Mouse (Mus musculus): Measurements from ENCODE around the gene Rsf1.
A peak's percentile ranks its signal among the peaks of the same experiment; 100 is the strongest.

The Rsf1 gene

DNA sequence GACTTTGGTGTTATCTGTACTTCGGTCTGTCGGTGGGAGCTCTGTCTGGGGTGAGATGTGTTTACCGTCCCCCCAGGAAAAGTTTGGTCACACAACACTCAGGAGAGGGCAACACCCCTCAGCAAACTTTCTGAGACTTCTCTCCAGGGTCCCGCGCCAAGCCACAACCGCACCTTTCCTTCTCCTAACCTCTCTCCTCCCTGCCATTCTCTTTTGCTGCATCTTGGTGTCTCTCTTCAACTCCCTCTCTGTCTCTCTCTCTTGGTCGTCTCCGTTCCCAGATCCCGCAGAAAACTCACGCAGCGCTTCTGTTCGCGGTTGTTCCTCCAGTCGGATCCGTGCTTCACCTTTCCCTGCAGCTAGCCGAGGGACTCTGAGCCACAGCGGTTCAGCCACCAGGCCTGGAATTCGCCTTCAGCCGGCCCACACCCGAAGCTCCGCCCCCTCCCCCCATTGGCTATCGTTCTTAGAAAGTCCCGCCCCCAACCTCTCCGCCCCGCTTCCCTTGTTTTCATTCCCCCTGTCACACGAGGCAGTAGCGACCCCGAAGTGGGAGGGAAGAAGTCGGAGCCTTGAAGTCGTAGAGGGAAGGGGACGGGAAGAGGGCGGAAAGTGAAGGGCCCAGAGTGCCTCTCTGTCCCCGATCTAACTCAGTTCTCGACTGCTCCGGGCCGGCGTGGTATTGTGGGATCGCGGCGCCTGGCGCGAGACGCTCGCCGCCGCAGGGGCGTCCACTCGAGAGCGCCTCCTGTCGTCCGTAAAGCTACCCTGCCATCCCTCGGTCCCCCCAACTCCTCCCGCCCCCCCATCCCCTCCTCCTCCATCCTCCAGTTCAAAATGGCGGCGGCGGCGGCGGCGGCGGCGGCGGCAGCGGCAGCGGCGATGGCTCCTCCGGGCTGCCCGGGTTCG is at the start of gene Rsf1, which contains the start of gene Aamdc:
Gene Rsf1 (plus strand): TSS at position 823 of the 909 bp plus-strand sequence.
Gene Aamdc (minus strand): TSS at position 431 of the 909 bp plus-strand sequence.
- ATAC-seq (ENCODE audit: insufficient number of reproducible peaks, low FRiP score, low TSS enrichment), result peak; percentile 94

DNA sequence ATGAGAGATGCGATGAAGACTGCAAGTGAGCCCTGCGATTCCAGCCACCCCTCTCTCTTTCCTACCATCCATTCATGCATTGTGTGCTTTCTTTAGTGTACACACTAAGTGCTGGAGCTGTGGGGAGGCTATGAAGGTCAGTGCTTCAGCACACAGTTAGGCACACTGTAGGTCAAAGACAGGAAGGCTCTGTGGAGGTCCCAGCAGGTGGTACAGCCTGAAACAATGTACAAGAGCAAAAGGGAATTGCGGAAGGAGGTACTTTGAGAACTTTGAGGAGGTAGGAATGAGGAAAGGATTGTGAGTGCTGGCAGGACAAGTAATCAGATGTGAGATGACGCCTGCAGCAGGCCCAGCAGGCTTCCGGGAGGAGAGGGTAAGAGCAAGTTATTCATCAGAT is 44.2 kb upstream of the Rsf1 start:
- ATAC-seq (ENCODE audit: insufficient number of reproducible peaks, low FRiP score, low TSS enrichment), result no peak

DNA sequence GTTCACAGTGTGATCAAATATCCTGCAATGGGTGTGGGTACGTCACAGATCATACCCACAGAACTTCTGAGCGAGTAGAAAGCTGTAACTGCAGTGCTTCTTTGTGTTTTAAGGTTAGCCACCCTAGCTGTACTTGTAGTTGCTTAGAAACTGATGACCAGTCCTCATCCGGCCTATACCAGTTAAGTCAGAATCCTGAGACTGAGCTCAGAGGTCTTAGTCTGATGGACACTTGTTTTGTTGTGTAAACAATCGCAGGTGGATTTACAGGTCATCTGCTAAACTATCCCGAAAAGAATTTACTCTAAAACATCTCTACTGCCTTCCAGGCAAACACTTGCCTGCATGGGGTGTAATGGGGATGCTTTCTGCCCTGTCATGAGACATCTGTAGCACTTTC is 43.1 kb upstream of the Rsf1 start:
- ATAC-seq (ENCODE audit: insufficient number of reproducible peaks, low FRiP score, low TSS enrichment), result no peak

DNA sequence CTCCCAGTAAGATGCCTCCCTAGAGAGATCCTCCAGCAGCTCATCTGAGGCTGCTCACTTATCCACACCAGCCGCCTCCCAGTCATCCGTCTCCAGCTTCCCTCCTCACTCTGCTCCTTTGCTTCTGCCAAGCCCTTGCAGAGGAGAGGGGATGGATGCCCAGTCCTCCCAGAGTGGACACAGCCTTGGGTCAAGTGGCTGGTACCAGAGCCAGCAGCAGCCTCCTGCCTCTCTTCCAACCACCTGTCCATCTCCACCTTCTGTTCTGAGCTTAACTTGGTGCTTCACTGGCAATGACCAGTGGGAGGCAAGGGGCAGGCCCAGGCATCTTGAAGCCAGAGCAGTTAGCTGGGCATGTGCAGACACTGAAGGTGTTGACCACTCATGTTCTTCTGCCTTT is 33.2 kb upstream of the Rsf1 start:
- peak; percentile 74 for ATAC-seq (ENCODE audit: insufficient number of reproducible peaks, low FRiP score, low TSS enrichment)

DNA sequence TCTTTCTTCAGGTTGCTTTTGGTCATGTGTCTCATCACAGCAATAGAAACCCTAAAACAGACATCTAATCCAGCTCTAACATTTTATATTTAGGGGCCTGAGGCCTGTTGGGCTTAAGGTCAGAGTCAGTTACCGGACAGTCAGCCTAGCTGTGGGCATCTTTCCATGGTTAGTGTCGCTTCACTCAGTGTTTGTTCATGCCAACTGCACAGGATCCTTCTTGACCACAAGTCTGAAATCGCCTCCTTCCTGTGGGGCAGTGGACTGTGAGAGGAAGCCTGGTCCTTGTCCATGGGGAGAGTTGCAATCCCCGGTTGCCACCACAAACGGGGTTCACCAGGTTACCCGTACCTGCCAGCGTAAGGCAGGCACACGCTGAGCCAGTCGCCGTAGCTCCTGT is 30.4 kb upstream of the Rsf1 start:
- no peak for ATAC-seq (ENCODE audit: insufficient number of reproducible peaks, low FRiP score, low TSS enrichment)

DNA sequence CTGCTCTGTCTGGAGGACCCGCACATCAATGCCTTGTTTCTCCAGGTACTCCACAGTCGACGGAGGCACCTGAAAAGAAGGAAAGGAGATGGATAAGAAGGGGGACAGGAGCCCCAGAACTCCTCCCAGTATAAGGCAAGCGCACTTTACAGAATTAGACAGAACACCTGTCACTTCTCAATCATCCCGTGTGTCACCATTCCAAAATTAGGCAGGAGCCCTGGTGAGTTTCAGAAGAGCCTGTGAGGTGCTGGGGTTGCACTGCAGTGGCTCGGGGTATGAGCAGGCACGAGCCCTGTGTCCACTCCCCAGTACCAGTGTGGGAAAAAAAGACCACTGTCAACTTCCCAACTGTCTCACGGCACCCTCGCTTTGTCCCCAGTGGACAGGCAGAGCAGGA is 29.0 kb upstream of the Rsf1 start:
- no peak for ATAC-seq (ENCODE audit: insufficient number of reproducible peaks, low FRiP score, low TSS enrichment)

DNA sequence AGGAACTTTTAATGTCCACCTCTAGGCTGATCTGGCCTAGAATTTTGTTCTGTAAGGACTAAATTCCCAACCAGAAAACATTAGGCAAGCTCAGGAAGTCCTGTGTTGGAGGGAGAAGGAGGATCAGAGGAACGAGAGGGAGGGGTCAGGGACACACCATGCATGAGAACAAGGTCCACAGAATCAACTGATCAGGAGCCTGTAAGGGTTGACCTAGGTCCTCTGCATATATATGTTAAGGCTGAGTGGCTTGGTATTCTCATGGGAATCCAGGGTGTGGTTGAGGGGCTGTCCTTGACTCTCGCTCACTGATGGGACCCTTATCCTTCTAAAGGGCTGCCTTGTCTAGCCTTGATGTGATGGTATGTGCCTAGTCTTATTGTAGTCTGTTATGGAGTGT is 16.1 kb upstream of the Rsf1 start:
- no peak for ATAC-seq (ENCODE audit: insufficient number of reproducible peaks, low FRiP score, low TSS enrichment)

DNA sequence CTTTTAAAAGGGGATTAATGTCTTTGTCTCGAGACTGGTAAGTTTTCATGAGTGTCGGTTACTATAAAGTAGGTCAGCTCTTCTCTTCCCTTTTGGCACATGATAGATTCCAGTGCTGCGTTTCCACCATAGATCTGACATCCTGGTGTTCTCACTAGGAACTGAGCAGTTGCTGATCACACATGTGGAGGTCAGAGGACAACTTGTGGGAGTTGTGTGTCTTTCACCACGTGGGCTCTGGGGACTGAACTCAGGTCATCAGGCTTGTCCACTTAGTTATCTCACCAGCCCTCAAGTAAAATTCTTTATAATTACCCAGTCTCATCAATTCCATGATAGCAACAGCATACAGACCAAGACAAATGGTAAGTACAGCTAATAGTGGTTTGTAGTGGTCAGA is 10.3 kb upstream of the Rsf1 start:
- ATAC-seq (ENCODE audit: insufficient number of reproducible peaks, low FRiP score, low TSS enrichment), result no peak

DNA sequence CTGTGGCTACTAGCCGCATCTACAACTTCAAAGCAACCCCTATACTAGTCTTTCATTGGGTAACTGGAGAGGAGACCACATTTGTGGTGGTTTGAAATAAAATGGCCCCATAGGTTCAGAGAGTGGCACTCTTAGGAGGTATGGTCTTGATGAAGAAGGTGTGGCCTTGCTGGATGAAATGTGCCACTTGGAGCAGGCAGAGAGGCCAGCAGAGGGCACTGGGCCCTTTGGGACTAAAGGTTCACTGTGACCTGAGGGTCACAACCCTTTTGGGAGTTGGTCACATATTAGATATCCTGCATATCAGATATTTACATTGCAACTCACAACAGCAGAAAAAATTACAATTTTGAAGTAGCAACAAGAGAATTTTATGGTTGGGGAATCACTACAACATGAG is 9.3 kb upstream of the Rsf1 start:
- no peak for ATAC-seq (ENCODE audit: insufficient number of reproducible peaks, low FRiP score, low TSS enrichment)

DNA sequence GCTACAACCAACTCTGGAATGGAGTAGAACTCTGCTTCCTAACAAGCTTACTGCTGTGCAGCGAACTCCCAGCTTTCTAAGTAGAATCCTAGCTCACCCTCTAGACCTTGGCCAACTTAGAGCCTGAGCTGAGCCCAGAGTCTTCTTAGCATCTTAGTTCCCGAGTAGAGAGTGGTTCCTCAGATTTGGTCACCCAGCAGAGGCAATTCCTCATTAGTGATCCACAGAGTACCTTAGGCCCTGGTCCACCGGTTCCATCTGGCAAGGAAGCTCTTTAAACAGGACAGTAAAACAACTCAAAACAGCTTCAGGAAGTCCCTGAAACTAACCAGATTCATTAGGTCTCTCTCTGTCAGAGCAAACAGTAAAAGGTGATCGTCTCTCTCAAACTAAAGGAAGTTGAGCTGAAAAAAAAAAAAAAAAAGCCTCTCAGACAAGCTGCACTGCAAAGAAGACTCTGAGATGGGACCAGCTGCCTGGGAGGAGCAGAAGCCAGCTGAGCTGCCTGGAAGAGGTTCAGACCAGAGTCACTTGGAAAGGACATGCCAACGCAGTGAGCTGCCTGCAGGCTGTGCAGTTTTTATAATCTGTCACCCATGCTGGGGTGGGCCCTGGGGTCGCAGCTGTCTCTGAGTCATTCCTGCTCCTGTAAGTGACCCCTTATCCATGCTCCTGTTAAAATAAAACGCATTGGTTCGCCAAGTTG is 1.2 kb upstream of the Rsf1 start:
- ATAC-seq (ENCODE audit: insufficient number of reproducible peaks, low FRiP score, low TSS enrichment), result 0 out of 2 replicates have a peak, but pooled peaks have one; percentile 0

DNA sequence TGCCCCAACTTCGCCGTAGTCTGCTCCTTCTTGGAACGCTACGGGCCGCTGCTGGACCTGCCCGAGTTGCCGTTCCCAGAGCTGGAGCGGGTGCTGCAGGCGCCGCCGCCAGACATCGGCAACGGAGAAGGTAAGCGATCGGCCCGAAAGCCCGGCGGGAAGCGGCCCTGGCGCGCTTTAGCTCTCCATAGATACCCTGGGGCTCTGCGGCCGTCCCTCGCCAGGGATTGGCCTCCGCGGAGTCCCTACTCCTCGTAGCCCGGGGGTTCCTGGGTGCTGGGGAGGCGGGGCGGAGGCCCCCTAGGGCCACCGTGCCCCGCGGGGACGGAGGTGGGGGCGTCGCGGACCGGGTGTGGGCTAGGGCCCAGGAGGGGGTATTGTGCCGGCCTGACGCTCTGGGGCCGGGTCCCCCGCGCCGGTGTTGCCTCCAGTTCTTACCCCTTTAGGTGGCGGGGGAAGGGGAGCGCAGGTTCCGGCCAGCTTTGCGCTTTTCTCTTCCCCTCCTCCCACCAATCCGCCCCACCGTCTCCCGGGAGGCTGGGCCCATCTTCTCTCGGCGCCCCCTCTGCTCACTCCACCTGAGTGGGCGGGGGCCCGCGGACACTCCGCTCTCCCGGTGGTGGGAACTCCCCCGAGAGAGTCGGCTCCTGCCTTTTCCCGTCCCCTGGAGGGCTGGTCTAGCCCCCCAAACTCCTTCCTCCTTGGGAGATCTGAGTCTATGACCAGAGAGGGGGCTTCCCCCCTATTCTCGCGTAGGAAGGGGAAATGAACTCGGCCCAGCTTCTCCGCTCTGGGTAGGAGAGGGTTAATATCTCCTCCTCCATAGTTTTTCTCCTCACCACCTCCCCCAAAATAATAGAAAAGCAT is 520 bp downstream of the Rsf1 start:
- peak; percentile 29 for ATAC-seq (ENCODE audit: insufficient number of reproducible peaks, low FRiP score, low TSS enrichment)

DNA sequence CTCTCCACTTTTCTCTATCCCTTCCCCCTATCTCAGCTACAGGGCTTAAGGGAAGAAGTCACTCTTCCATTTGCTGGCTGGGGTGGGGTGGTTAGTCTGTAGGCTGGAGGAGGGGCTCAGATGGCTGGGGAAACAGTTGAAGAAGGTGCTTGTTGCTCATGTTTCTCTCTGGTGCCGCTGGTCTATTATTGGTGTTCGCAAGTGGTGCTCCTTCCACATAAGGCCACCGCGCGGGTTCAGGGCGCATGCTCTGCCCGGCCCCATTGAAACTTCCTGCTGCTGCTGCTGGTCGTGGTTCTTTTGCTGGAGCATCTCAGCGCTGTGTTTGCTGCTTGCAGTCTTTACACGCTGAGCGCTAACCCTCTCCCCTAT is 1.1 kb downstream of the Rsf1 start:
- ATAC-seq (ENCODE audit: insufficient number of reproducible peaks, low FRiP score, low TSS enrichment), result peak; percentile 57

DNA sequence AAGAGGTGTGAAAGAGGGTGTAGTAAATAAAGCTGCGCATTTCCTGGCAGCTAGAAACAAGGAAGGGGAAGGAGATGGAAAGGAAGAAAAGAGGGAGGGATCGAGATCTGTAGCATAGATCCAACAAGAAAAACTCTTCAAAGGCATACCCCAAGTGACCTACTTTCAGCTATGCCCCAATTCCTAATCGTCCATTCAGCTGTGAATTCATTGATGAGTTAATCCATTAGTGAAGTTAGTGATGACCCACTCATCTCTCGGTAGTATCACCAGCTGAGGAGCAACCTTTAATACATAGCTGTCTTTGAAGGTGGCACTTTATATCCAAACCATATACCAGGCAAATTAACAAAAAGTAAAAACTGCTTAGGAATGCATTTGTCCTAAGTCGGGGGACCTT is 8.8 kb downstream of the Rsf1 start:
- no peak for ATAC-seq (ENCODE audit: insufficient number of reproducible peaks, low FRiP score, low TSS enrichment)

DNA sequence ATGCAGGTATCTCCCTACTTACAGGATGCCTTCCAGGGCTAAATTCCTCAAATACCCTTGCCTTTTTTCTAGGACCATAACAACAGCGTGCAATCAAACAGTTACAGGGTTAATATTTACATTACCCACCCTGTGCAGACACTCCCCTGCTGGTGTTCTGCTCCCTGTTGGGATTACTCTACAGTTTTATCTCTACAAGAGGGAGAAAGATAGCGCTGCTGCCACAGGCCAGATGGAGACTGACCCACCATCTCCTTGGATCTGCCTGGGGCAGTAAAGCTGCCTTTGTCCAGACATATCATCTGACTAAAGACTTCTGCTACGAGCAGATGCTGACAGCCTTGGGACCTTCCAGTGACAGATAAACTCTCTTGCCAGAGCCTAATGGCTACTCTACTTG is 10.8 kb downstream of the Rsf1 start:
- ATAC-seq (ENCODE audit: insufficient number of reproducible peaks, low FRiP score, low TSS enrichment), result no peak

DNA sequence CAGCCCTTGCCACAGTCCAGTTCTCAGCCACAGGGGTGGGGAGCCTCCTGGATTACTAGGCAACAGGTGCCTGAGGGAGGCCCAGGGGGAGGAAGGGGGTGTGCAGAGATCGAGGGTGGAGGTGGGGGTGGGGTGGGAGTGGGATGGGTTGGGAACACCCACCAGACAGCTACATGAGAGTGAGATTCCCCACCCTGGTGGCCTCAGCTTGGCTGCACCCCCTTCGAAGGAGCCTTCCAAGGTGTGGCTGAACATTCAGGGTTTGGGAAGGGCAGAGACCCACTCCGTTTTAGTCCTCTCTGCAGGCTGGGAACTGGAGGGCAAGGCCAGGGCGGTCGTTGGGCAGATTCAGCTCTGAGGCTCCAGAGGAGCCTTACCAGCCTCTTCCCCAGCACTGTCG is 11.6 kb downstream of the Rsf1 start:
- ATAC-seq (ENCODE audit: insufficient number of reproducible peaks, low FRiP score, low TSS enrichment), result no peak

DNA sequence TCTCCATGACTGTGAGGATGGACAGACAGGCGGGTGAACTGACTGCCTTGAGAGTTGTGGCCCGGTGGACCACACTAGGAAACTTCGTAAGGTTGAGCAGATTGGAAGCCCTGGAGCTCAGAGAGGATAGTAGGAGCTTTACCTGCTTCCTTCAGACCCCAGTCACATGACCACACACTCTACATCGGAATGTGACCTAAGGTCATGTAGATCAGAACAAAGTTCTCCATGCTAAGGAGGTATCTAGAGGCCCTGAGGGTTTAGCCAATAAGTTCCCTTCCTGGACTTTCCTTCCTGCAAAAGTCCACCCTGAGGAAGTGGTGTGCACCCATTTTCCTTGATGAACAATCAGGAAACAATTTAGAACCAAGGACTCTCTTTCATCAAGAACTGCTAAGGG is 12.7 kb downstream of the Rsf1 start:
- no peak for ATAC-seq (ENCODE audit: insufficient number of reproducible peaks, low FRiP score, low TSS enrichment)

DNA sequence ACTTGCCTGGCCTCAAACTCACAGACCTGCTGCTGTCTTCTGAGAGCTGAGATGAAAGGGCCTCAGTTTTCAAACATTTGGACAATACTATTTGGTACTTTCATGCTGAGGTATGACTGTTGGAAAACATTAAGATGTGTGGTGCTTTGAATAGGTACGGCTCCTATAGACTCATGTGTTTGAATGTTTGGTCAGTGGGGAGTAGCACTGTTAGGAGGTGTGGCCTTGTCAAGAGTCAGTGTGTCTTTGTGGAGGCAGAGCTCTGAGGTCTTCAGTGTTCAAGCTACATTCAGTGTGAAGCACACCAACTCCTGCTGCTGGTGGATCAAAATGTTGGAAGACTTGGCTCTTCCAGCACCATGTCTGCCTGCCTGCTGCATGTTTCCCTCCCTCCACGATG is 13.8 kb downstream of the Rsf1 start:
- ATAC-seq (ENCODE audit: insufficient number of reproducible peaks, low FRiP score, low TSS enrichment), result no peak

DNA sequence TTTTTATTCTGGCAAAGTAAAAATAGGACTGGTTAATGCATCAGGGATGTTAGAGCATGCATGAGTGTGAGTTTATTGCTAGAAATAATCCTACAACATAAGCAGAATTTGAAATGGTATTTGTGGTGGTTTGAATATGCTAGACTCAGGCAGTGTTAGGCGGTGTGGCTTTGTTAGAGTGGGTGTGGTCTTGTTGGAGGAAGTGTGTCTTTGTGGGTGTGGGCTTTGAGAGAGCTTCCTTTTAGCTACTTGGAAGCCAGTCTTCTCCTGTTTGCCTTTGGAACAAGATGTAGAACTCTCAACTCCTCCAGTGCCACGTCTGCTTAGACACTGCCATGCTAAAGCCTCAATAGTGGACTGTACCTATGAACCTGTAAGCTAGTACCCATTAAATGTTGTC is 18.9 kb downstream of the Rsf1 start:
- ATAC-seq (ENCODE audit: insufficient number of reproducible peaks, low FRiP score, low TSS enrichment), result no peak

DNA sequence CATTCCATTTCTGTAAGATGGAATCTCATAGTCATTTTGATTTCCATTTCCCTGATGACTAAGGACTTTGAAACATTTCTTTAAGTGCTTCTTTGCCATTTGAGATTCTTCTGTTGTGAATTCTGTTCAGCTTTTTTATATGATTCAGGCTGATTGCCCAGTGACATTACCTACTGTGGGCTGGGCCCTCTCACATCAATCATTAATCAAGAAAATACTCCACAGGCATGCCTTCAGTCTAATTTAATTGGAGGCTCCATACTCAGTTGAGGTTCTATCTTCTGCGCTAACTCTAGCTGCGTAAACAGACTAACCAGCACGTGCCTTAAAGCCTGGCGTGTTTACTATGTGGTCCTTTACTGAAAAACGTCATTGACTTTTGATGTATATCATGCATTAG is 41.7 kb downstream of the Rsf1 start:
- ATAC-seq (ENCODE audit: insufficient number of reproducible peaks, low FRiP score, low TSS enrichment), result no peak

DNA sequence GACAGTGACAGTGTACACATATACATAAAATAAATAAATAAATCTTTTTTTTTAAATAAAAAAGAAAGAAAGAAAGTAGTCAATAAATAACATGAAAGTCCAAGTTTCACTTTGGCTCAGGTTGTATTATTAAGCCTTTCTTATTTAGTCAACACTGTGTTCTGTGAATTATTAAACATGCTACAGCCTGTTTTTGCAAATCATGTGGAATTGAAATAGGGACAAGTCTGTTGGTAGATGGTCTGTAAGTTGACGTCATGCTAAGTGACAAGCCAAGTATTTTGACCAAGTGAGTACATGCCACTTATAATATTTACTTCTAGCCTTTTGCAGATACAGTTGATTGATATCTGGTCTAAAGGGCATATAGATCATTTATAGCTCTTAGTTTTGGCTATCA is 43.0 kb downstream of the Rsf1 start:
- no peak for ATAC-seq (ENCODE audit: insufficient number of reproducible peaks, low FRiP score, low TSS enrichment)

DNA sequence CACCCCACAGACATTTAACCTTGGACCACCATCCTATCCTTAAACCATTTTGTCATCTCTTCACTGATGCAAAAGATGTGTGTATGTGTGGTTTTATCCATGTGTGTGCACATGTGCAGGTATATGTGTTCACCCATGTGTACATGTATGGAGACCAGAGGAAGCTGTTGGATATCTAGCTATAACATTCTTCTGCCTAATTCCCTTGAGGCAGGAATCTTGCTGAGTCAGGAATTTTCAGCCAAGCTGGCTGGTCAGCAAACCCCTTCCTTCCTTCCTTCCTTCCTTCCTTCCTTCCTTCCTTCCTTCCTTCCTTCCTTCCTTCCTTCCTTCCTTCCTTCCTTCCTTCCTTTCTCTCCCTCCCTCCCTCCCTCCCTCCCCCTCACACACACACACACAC is 43.7 kb downstream of the Rsf1 start:
- no peak for ATAC-seq (ENCODE audit: insufficient number of reproducible peaks, low FRiP score, low TSS enrichment)
